8 mouse cellular contexts compared by ENCODE assay signal in genomic region chr13:49271831-49272765, GRCm38 (mm10). TPM values are rescaled to one million over a fixed set of nuclear protein-coding genes. Genes with fewer than 3 reads are reported as not detected.
A peak's percentile ranks its signal among the peaks of the same experiment; 100 is the strongest.
DNase-seq lines count a peak whose midpoint lies in the region; ATAC-seq and TF ChIP-seq lines count a peak whose summit lies in the region.
"Had no signal": no experiment of that assay in that cellular context is flagged by ENCODE, and none has a peak within 500 bp of the region (broad histone marks: within the 10 kb centered on the region; RNA-seq: fewer than 3 reads in every experiment).

No protein-coding gene starts in this region.

- peak; percentile 39; the same call in 1 of the 2 replicates for ATAC-seq in liver, embryonic 13.5 days (ENCODE audit: low read depth)
- no peak for ATAC-seq in hindbrain, embryonic 13.5 days (ENCODE audit: low FRiP score)

- H3K4me3 ChIP-seq in left cerebral cortex, adult 2 months: no peak overlapping the region
- H3K4me3 ChIP-seq in liver, embryonic 13.5 days (replicated peaks): no peak overlapping the region
- H3K4me3 ChIP-seq in hindbrain, embryonic 13.5 days: no peak overlapping the region
- H3K4me3 ChIP-seq: neural tube, embryonic 13.5 days had no signal

- no peak overlapping the region for H3K4me2 ChIP-seq in liver, embryonic 13.5 days
- no peak overlapping the region for H3K4me2 ChIP-seq in hindbrain, embryonic 13.5 days
- H3K4me2 ChIP-seq: neural tube, embryonic 13.5 days had no signal

- H3K9ac ChIP-seq in liver, embryonic 13.5 days: no peak overlapping the region
- no peak overlapping the region for H3K9ac ChIP-seq in hindbrain, embryonic 13.5 days
- H3K9ac ChIP-seq: neural tube, embryonic 13.5 days had no signal

- DNase-seq in left cerebral cortex, adult 2 months (ENCODE audit: extremely low spot score in 1 of 2, low spot score in 2 of 2): peak in 1 of 2 experiments; percentile 29
- no peak for DNase-seq in left cerebral cortex, postnatal 4 days
- peak; percentile 69 for DNase-seq in brain, adult 2 months (ENCODE audit: low read depth, low spot score)
- DNase-seq in liver, embryonic 13.5 days: no peak
- DNase-seq in skeletal muscle tissue, adult 2 months (ENCODE audit: low read depth, low spot score): peak; percentile 27
- no peak for DNase-seq in embryo, embryonic 10.5 days (ENCODE audit: low spot score)

- intact Hi-C loops in left cerebral cortex, adult 2 months (cut with DNase I): no loop called here
- intact Hi-C loops in left cerebral cortex, postnatal 4 days (cut with DNase I): no loop called here

- H3K27me3 ChIP-seq in liver, embryonic 13.5 days: no peaks in the 10 kb centered on the region
- H3K27me3 ChIP-seq in hindbrain, embryonic 13.5 days: no peaks in the 10 kb centered on the region
- H3K27me3 ChIP-seq: neural tube, embryonic 13.5 days had no signal

- H3K9me3 ChIP-seq in liver, embryonic 13.5 days (replicated peaks): no peaks in the 10 kb centered on the region
- no peaks in the 10 kb centered on the region for H3K9me3 ChIP-seq in hindbrain, embryonic 13.5 days
- H3K9me3 ChIP-seq: neural tube, embryonic 13.5 days had no signal

- peak; percentile 3 for TF ChIP-seq CTCF in left cerebral cortex, adult 2 months (IDR thresholded peaks at IDR 0.05)

- 32% methylated on average over 5 of the region's 5 CpGs for WGBS in liver, embryonic 13.5 days (ENCODE audit: insufficient replicate concordance)
- WGBS in hindbrain, embryonic 13.5 days: 73% methylated on average over 5 of the region's 5 CpGs

- H3K4me1 ChIP-seq in liver, embryonic 13.5 days (replicated peaks): peaks cover 6% of the 10 kb centered on the region; the same call in 1 of the 2 replicates
- no peaks in the 10 kb centered on the region for H3K4me1 ChIP-seq in hindbrain, embryonic 13.5 days (replicated peaks)
- H3K4me1 ChIP-seq: neural tube, embryonic 13.5 days had no signal

- 0 out of 2 replicates have a peak overlapping the region, but pooled peaks have one; percentile 36 for H3K27ac ChIP-seq in left cerebral cortex, adult 2 months
- H3K27ac ChIP-seq in liver, embryonic 13.5 days: no peak overlapping the region
- H3K27ac ChIP-seq in hindbrain, embryonic 13.5 days: no peak overlapping the region
- H3K27ac ChIP-seq: neural tube, embryonic 13.5 days had no signal

- H3K36me3 ChIP-seq in liver, embryonic 13.5 days: no peaks in the 10 kb centered on the region
- H3K36me3 ChIP-seq in hindbrain, embryonic 13.5 days: peaks cover 4% of the 10 kb centered on the region; the same call in 1 of the 2 replicates

RNA-seq across cellular contexts. Expression of gene Susd3, which starts 23.6 kb away (rescaled TPM):
- total RNA-seq in left cerebral cortex, adult 2 months (2021): 1 to 10 TPM; 1.8 to 2.2 TPM
- total RNA-seq in left cerebral cortex, postnatal 4 days (2021): under 1 TPM; 0.54 to 0.58 TPM
- polyA plus RNA-seq in liver, embryonic 13.5 days (2015; fragmentation: Nextera tagmentation; extraction: Ambion mirVana): 1.6 and 1.7 TPM in 2 replicates
- 0.92 and 1.3 TPM in 2 replicates for polyA plus RNA-seq in hindbrain, embryonic 13.5 days (2015; fragmentation: Nextera tagmentation; extraction: Ambion mirVana)

RNA-seq across cellular contexts. Expression of gene Fgd3, which starts 48.0 kb away (rescaled TPM):
- 1 to 10 TPM; 6.7 to 7.1 TPM for total RNA-seq in left cerebral cortex, adult 2 months (2021)
- total RNA-seq in left cerebral cortex, postnatal 4 days (2021): 10 to 100 TPM; 19.8 to 27.2 TPM
- 0.37 and 0.39 TPM in 2 replicates for polyA plus RNA-seq in liver, embryonic 13.5 days (2015; fragmentation: Nextera tagmentation; extraction: Ambion mirVana)
- polyA plus RNA-seq in hindbrain, embryonic 13.5 days (2015; fragmentation: Nextera tagmentation; extraction: Ambion mirVana): 1.4 and 2.0 TPM in 2 replicates

RNA-seq across cellular contexts. Expression of gene Card19, which starts 56.3 kb away (rescaled TPM):
- 10 to 100 TPM; 10.8 to 11.4 TPM for total RNA-seq in left cerebral cortex, adult 2 months (2021)
- total RNA-seq in left cerebral cortex, postnatal 4 days (2021): 10 to 100 TPM in 1 of 2 experiments, 1 to 10 TPM in 1; 7.6 to 12.6 TPM
- 11.9 and 13.2 TPM in 2 replicates for polyA plus RNA-seq in liver, embryonic 13.5 days (2015; fragmentation: Nextera tagmentation; extraction: Ambion mirVana)
- polyA plus RNA-seq in hindbrain, embryonic 13.5 days (2015; fragmentation: Nextera tagmentation; extraction: Ambion mirVana): 27.2 and 31.3 TPM in 2 replicates

Comparison
In these comparisons a context has a peak if more than half of its experiments do, and no peak if none do; other contexts are left out.
1. DNase-seq: peak in brain, adult 2 months (single experiment) and skeletal muscle tissue, adult 2 months (single experiment); none in left cerebral cortex, postnatal 4 days (single experiment), liver, embryonic 13.5 days (single experiment) and embryo, embryonic 10.5 days (single experiment).